Mouse (Mus musculus) liver, embryonic 14.5 days (tissue): ENCODE results near the gene Nthl1.

Source experiments
- CTCF ChIP-seq: IDR thresholded peaks from 2 replicates; pipeline ENCODE4 v1.5.1; 2016; ENCODE audit warnings: antibody characterized with exemption, low read depth, control low read depth
- EP300 ChIP-seq: IDR thresholded peaks from 2 replicates; pipeline ENCODE4 v1.6.1; 2016; ENCODE audit warnings: antibody characterized with exemption, low read depth

GRCm38 (mm10) chr17:24583599-24584460 is 48.6 kb upstream of the Nthl1 start:
- TF ChIP-seq CTCF (no peak), EP300 (no peak)
